Mouse (Mus musculus): Measurements from ENCODE around the gene Crybg2.

Gene Crybg2

GRCm38 (mm10) chr4:134120192-134120805, 59.7 kb downstream of the Crybg2 start:
- DNase-seq (ENCODE audit: low spot score) = no peak

- no peak for DNase-seq (ENCODE audit: low spot score)
Measured at GRCm38 (mm10) chr4:134120916-134121315, 60.3 kb downstream of the Crybg2 start.

- no peak for DNase-seq (ENCODE audit: low spot score)
Measured at GRCm38 (mm10) chr4:134121571-134121970, 61.0 kb downstream of the Crybg2 start.

GRCm38 (mm10) chr4:134122281-134122680, 61.7 kb downstream of the Crybg2 start:
- no peak for DNase-seq (ENCODE audit: low spot score)

GRCm38 (mm10) chr4:134123147-134123546, 62.5 kb downstream of the Crybg2 start:
- no peak for DNase-seq (ENCODE audit: low spot score)

GRCm38 (mm10) chr4:134123680-134124551, 63.3 kb downstream of the Crybg2 start:
- DNase-seq (ENCODE audit: low spot score) = no peak

- DNase-seq (ENCODE audit: low spot score) = no peak
Measured at GRCm38 (mm10) chr4:134125383-134126060, 64.9 kb downstream of the Crybg2 start.

- DNase-seq (ENCODE audit: low spot score) = no peak
Measured at GRCm38 (mm10) chr4:134126300-134127120, 65.9 kb downstream of the Crybg2 start.

GRCm38 (mm10) chr4:134127121-134127455, 66.5 kb downstream of the Crybg2 start:
- no peak for DNase-seq (ENCODE audit: low spot score)

GRCm38 (mm10) chr4:134127793-134128192, 67.2 kb downstream of the Crybg2 start:
- DNase-seq (ENCODE audit: low spot score) = no peak

GRCm38 (mm10) chr4:134128221-134128982, 67.8 kb downstream of the Crybg2 start, which contains the start of gene Sh3bgrl3:
Gene Sh3bgrl3 (minus strand): TSS chr4:134128789.
- peak; percentile 50 for DNase-seq (ENCODE audit: low spot score)

GRCm38 (mm10) chr4:134128983-134129362, 68.4 kb downstream of the Crybg2 start:
- DNase-seq (ENCODE audit: low spot score) = no peak

- no peak for DNase-seq (ENCODE audit: low spot score)
Measured at GRCm38 (mm10) chr4:134129482-134129881, 68.9 kb downstream of the Crybg2 start.

- no peak for DNase-seq (ENCODE audit: low spot score)
Measured at GRCm38 (mm10) chr4:134132117-134132516, 71.5 kb downstream of the Crybg2 start.

- DNase-seq (ENCODE audit: low spot score) = no peak
Measured at GRCm38 (mm10) chr4:134132519-134133095, 72.0 kb downstream of the Crybg2 start.

- no peak for DNase-seq (ENCODE audit: low spot score)
Measured at GRCm38 (mm10) chr4:134136280-134136926, 75.8 kb downstream of the Crybg2 start.

GRCm38 (mm10) chr4:134138857-134139256, 78.2 kb downstream of the Crybg2 start:
- no peak for DNase-seq (ENCODE audit: low spot score)

Data from urinary bladder, postnatal 10 days (tissue).